Mouse (Mus musculus) ES-E14 (cell line): Measurements from ENCODE around the gene Dcaf11.

Source experiments
- CHD2 ChIP-seq: IDR thresholded peaks from 2 replicates; pipeline ENCODE4 v1.6.1; 2014; ENCODE audit warnings: mild to moderate bottlenecking, low read depth, low read length, inconsistent platforms
- MAFK ChIP-seq: IDR thresholded peaks from 2 replicates; pipeline ENCODE4 v1.6.1; 2014; ENCODE audit warnings: mild to moderate bottlenecking, low read depth, low read length, inconsistent platforms; ENCODE audit not compliant: insufficient read depth
- ZNF384 ChIP-seq: IDR thresholded peaks from 2 replicates; pipeline ENCODE4 v1.6.1; 2012; ENCODE audit warnings: low read depth, low read length, inconsistent platforms

- TF ChIP-seq CHD2 (no peak), MAFK (no peak), ZNF384 (no peak)
These were observed 12.0 kb downstream of the Dcaf11 start for GRCm38 (mm10) chr14:55571760-55572159.
